Mouse (Mus musculus): ENCODE results near the gene Asphd2. TPM values are rescaled to one million over a fixed set of nuclear protein-coding genes. Genes with fewer than 3 reads are reported as not detected.

Asphd2 gene
- polyA plus RNA-seq, 1 experiment from 2014 or later: 57.3 TPM

DNA sequence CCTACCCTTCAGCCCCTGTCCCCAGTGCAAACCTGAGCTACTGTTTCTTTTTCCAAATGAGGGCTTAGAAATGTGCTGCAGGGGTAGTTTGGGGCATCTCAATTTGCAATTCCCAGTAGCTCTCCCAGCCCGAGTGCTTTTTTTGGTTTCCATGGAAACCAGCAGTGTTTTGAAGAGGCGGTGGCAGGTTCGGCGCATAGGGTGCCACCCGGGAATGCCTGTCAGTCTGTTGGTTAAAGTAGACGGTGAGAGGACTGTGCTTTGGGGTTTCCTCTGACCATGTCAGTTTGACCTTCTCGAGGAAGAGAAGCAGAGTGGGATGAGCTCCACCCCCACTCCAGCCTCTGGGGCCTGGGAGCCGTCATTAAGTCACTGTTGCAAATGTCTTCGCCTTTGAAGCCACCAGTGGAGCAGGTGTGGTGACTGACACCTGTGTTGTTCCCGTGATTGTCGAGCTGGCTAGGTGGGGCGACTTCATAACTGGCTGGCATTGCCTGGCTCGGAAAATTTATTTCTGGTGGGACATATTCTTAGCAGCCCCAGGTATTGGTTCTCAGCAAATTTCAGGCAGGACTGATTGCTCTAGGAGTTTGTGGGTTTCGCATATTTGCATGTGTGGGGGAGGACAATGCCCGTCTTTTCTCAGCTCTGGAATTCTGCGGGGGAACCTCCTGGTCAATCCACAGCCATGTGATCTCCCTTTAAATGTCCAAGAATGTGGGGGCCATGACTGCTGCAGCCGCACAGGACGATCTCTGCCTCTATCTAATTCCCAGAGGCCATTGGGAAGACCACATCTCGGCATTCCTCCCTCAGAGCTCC, 17.1 kb upstream of the Asphd2 start:
- no peak overlapping the region for H3K4me3 ChIP-seq (replicated peaks)
- H3K27ac ChIP-seq: peak overlapping the region; percentile 79
- H3K4me2 ChIP-seq: peak overlapping the region; percentile 45
- WGBS: 19% methylated on average over 19 of the region's 19 CpGs
- no peaks in the 10 kb centered on the region; the same call in 1 of the 2 replicates for H3K9me3 ChIP-seq
- 0 out of 2 replicates have a peak overlapping the region, but pooled peaks have one; percentile 12 for H3K9ac ChIP-seq
- no peaks in the 10 kb centered on the region for H3K36me3 ChIP-seq (replicated peaks)
- 0 out of 2 replicates have a peak, but pooled peaks cover 11% of the 10 kb centered on the region for H3K27me3 ChIP-seq
- H3K4me1 ChIP-seq: peaks cover 32% of the 10 kb centered on the region
- peak; percentile 76 for ATAC-seq (ENCODE audit: low FRiP score)

DNA sequence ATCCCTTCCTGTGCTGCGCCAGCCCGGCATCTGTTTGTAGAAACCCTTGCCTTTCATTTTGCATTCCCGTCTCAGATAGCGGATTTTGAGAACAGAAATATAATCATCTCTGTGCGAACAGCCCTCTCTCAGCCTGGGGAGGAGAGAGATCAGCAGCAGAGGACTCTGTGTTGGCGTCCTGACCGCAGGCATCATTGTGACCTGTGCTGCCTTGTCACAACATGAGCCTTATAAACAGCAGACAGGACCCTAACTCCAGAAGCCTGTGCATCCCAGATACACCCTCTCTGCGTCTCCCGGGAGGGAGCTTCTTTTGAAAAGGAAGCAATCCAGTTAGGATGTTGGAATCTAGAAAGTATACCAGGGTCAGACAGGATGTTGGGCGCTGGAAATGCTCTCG, 16.4 kb upstream of the Asphd2 start:
- no peak overlapping the region for H3K4me3 ChIP-seq (replicated peaks)
- WGBS: 35% methylated on average over 11 of the region's 11 CpGs
- peak; percentile 40; the same call in 1 of the 2 replicates for ATAC-seq (ENCODE audit: low FRiP score)
- 0 out of 2 replicates have a peak, but pooled peaks cover 11% of the 10 kb centered on the region for H3K27me3 ChIP-seq
- peaks cover 26% of the 10 kb centered on the region for H3K4me1 ChIP-seq
- peak overlapping the region; percentile 79 for H3K27ac ChIP-seq
- H3K9ac ChIP-seq: 0 out of 2 replicates have a peak overlapping the region, but pooled peaks have one; percentile 12
- H3K36me3 ChIP-seq (replicated peaks): no peaks in the 10 kb centered on the region
- H3K9me3 ChIP-seq: no peaks in the 10 kb centered on the region; the same call in 1 of the 2 replicates
- peak overlapping the region; percentile 45 for H3K4me2 ChIP-seq

DNA sequence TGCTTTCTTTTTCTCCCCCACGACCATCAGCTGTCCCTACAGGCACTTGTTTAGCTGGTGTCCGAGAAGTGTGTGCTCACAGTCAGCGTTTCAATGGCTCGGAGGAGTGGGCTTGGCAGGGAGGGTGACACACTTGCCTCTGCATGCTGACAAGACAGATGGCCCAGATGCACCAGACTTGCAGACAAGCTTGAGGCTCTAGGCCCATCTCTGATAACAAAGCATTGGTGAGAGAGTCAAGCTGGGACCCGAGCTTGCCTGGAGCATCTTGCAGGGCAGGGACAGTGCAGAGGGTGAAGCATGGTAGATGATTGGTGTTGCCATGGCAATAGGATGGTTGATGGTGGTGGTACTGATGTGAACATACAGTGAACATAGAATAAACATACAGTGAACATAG, 14.6 kb upstream of the Asphd2 start:
- Histone ChIP-seq H3K27me3 (0 out of 2 replicates have a peak, but pooled peaks cover 11% of the 10 kb centered on the region), H3K4me2 (no peak overlapping the region), H3K9me3 (no peaks in the 10 kb centered on the region; the same call in 1 of the 2 replicates), H3K4me1 (peaks cover 25% of the 10 kb centered on the region), H3K27ac (no peak overlapping the region), H3K36me3 (replicated peaks) (no peaks in the 10 kb centered on the region), H3K9ac (no peak overlapping the region), H3K4me3 (replicated peaks) (no peak overlapping the region)
- 74% methylated on average over 5 of the region's 5 CpGs for WGBS
- ATAC-seq (ENCODE audit: low FRiP score): no peak

DNA sequence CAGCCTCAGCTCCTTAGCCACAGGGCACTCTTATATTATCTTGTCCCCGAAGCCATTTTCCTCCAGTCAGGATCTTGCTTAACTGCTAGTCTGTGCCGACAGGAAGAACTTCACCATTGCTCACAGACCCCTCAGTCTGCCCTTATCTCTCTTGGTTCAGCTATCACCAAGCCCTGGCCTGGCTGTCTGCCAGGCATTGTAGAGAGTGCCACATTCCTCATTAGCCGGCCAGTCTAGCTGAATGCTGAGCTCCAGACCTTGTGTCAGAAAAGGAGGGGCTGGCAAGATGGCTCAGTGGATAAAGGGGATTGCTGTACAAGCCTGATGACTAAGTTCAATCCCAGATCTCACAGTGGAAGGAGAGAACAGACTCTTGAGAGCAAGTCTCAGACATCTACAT, 11.4 kb upstream of the Asphd2 start:
- no peak for ATAC-seq (ENCODE audit: low FRiP score)
- Histone ChIP-seq H3K27me3 (0 out of 2 replicates have a peak, but pooled peaks cover 10% of the 10 kb centered on the region), H3K4me3 (replicated peaks) (no peak overlapping the region), H3K27ac (no peak overlapping the region), H3K4me2 (no peak overlapping the region), H3K9me3 (no peaks in the 10 kb centered on the region), H3K4me1 (peaks cover 6% of the 10 kb centered on the region), H3K9ac (no peak overlapping the region), H3K36me3 (replicated peaks) (no peaks in the 10 kb centered on the region)
- 71% methylated on average over 3 of the region's 3 CpGs for WGBS

DNA sequence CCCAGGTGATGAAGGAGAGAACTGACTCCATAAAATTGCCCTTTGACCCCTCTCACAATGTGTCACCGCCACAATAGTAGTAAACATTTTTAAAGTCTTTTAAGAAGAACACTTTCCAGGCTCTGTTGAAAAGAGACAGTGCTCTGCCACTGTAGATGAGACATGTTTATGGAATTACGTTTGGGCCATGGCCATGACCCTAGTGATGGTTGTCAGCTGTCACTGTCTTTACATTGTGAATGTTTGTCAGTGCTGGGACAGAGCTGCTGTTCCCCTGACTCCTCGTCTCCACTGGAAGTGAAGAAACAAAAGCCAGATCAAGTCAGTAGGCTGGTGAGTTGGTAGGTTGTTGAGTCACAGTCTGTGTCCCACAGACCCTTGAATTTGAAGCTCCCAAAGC, 7.8 kb upstream of the Asphd2 start:
- no peaks in the 10 kb centered on the region for H3K9me3 ChIP-seq
- H3K4me1 ChIP-seq: no peaks in the 10 kb centered on the region
- no peak overlapping the region for H3K4me3 ChIP-seq (replicated peaks)
- H3K9ac ChIP-seq: no peak overlapping the region
- 81% methylated on average over 3 of the region's 3 CpGs for WGBS
- 0 out of 2 replicates have a peak, but pooled peaks cover 8% of the 10 kb centered on the region for H3K27me3 ChIP-seq
- no peak overlapping the region for H3K27ac ChIP-seq
- H3K4me2 ChIP-seq: no peak overlapping the region
- H3K36me3 ChIP-seq (replicated peaks): no peaks in the 10 kb centered on the region
- ATAC-seq (ENCODE audit: low FRiP score): no peak

DNA sequence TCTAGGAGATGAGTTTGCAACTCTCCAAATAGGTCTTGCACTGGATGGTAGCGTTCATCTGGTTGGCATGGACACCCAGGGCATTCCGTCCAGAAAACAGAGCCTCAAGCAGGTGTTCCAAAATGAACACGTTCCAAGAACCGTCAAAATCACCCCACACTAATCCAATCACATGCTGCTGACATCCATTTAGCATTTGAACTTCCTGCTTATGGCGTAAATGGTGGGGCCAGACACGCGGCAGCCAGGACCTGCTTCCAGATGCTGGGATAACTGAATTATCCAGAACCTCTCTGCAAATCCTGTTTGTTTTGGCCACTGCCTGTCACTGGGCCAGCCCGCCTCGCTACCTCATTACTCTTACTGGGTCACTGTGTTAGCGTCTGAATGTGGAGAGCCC, 4.6 kb upstream of the Asphd2 start:
- H3K4me1 ChIP-seq: peaks cover 15% of the 10 kb centered on the region
- H3K4me2 ChIP-seq: no peak overlapping the region
- H3K27ac ChIP-seq: no peak overlapping the region
- no peak overlapping the region for H3K4me3 ChIP-seq (replicated peaks)
- no peak overlapping the region for H3K9ac ChIP-seq
- 79% methylated on average over 10 of the region's 10 CpGs for whole genome bisulfite sequencing
- H3K9me3 ChIP-seq: no peaks in the 10 kb centered on the region
- ATAC-seq (ENCODE audit: low FRiP score): no peak
- 0 out of 2 replicates have a peak, but pooled peaks cover 3% of the 10 kb centered on the region for H3K27me3 ChIP-seq
- H3K36me3 ChIP-seq (replicated peaks): no peaks in the 10 kb centered on the region

DNA sequence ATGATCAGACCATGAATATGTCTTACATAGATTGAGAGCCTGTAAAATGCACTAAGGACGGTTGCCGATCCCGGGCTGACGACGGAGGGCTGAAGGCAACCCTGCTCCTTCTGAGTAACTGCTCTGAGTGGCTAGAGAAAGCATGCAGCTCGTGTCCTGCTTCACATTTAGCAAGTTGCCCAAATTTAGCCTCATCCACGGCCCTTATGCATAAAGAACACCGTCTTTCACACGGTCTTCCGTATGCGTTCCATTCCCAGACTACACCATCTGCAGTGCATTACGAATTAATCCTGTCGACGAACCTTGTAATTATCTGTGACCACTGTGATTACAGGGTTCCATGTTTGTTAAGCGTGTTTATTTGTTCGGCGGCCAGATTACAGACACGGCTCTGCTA, 1.4 kb upstream of the Asphd2 start:
- peak overlapping the region; percentile 93 for H3K27ac ChIP-seq

DNA sequence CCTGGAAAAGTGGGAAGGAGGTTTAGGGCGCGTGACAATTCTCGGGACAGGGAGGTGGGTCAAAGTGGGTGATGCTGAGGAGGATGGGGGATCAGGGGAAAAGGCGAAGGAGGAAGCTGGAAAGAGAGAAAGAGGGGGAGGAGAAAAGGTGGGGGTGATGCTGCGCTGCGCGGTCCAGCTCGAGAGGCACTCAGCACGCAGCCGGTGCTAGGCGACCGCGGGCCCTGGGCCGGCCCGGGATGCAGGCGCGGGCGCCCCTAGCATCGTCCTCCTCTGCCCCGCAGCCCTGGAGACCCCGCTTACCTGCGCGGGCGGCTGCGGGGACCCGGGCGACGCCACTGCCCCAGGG, 277 bp downstream of the Asphd2 start:
- Histone ChIP-seq H3K9ac (peak overlapping the region; percentile 74), H3K4me1 (peaks cover 43% of the 10 kb centered on the region), H3K9me3 (no peaks in the 10 kb centered on the region), H3K27ac (peak overlapping the region; percentile 93), H3K27me3 (no peaks in the 10 kb centered on the region; the same call in 1 of the 2 replicates), H3K4me3 (replicated peaks) (peak overlapping the region; percentile 73), H3K36me3 (replicated peaks) (peaks cover 14% of the 10 kb centered on the region), H3K4me2 (peak overlapping the region; percentile 78)
- WGBS: 0% methylated on average over 26 of the region's 28 CpGs
- ATAC-seq (ENCODE audit: low FRiP score): peak; percentile 82

More for the DNA sequence above, 1.4 kb upstream of the Asphd2 start:
- ATAC-seq (ENCODE audit: low FRiP score): no peak
- H3K4me3 ChIP-seq (replicated peaks): no peak overlapping the region
- H3K4me2 ChIP-seq: no peak overlapping the region
- WGBS: 73% methylated on average over 18 of the region's 18 CpGs
- H3K36me3 ChIP-seq (replicated peaks): peaks cover 8% of the 10 kb centered on the region
- no peaks in the 10 kb centered on the region; the same call in 1 of the 2 replicates for H3K27me3 ChIP-seq
- H3K9ac ChIP-seq: no peak overlapping the region
- H3K4me1 ChIP-seq: peaks cover 40% of the 10 kb centered on the region
- no peaks in the 10 kb centered on the region for H3K9me3 ChIP-seq

DNA sequence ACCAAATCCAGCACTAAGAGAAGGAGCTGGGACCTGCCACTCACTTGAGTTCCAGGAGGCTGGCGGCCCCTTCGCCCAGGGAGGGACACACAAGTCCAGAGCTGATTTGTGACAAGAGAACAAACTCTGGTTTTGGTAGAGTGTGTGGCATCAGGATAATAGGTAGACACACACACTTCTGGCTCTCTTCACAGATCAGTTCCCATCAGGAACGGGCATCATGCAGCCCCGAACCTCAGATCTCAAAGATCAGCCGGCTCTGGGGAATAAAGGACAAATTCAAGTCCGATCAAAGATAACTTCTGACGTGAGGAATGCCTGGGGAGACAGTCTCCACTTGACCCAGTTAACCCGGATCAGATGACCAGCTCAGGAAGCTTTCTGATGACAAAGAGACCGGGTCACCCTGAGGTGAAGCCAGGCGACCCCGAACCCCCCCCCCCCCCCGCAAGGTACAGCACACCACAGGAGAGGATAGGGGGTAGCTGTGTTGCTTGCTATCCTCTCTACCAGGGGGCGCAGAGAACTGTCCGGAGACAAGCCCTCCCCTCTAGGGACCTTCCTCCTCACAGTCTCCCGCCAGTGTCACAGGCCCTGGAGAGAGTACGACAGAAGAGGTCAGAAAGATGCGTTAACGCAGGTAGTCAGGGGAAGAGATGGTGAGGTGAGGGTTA, 788 bp downstream of the Asphd2 start:
- no peaks in the 10 kb centered on the region; the same call in 1 of the 2 replicates for H3K27me3 ChIP-seq
- no peak overlapping the region for H3K27ac ChIP-seq

DNA sequence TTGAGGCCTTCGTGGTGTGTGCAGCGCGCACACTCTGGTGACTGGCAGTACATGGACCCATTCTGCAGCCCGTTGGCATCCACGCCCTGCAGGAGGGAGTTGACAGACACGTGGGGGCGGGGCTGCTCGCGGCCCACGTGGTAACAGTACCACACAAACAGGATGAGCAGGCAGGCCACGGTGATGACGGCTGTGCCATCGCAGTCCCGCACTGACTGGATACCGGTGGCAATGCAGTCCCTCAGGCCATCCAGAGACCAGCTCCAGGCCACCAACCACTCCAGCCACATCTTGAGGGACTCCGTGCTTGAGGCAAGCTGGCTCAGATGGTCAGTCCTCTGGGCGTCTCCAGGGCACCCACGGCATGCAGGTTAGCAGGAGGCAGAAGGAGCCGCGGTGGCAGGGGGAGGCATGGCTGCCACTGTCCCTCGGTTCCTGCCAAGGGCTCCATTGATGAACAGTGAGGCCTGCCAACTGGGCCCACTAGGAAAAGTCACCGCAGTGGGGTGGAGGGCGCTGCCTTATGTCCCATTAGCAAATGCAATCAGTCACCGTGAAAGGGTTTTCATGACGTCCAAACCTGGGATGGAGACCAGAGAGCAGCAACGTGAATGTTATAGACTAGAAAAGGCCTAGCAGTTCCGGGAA, 2.9 kb downstream of the Asphd2 start:
- Histone ChIP-seq H3K27ac (no peak overlapping the region), H3K36me3 (replicated peaks) (peaks cover 27% of the 10 kb centered on the region), H3K27me3 (no peaks in the 10 kb centered on the region; the same call in 1 of the 2 replicates), H3K9me3 (no peaks in the 10 kb centered on the region), H3K4me3 (replicated peaks) (no peak overlapping the region), H3K4me2 (no peak overlapping the region), H3K4me1 (peaks cover 43% of the 10 kb centered on the region), H3K9ac (no peak overlapping the region)
- WGBS: 76% methylated on average over 27 of the region's 27 CpGs
- ATAC-seq (ENCODE audit: low FRiP score): no peak

More for the DNA sequence above, 788 bp downstream of the Asphd2 start:
- Histone ChIP-seq H3K9me3 (no peaks in the 10 kb centered on the region), H3K9ac (peak overlapping the region; percentile 74), H3K4me3 (replicated peaks) (peak overlapping the region; percentile 73), H3K36me3 (replicated peaks) (peaks cover 14% of the 10 kb centered on the region), H3K4me1 (peaks cover 43% of the 10 kb centered on the region), H3K4me2 (peak overlapping the region; percentile 78)
- ATAC-seq (ENCODE audit: low FRiP score): peak; percentile 36
- 10% methylated on average over 17 of the region's 18 CpGs for WGBS

DNA sequence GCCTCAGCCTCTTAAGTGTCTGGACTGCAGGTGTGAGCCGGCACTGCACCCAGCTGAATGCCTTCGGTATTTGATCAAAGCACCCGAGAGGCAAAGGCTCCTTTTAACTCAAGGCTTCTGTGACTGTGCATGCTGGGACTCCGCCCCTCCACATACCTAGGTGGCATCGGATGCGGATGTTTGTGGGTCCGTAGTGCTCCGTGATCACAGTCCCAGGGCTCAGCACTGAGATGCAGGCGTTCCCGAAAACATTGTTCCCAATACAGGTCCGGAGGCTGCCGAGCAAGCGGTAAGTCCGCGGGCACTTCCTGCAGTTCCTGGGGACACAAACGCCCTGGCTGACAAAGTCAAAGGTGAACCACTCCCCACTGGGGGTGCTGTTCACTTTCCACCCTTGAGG, 3.7 kb downstream of the Asphd2 start:
- no peak overlapping the region for H3K4me3 ChIP-seq (replicated peaks)
- no peaks in the 10 kb centered on the region for H3K9me3 ChIP-seq
- H3K4me1 ChIP-seq: peaks cover 41% of the 10 kb centered on the region
- 68% methylated on average over 16 of the region's 16 CpGs for WGBS
- H3K4me2 ChIP-seq: no peak overlapping the region
- no peaks in the 10 kb centered on the region; the same call in 1 of the 2 replicates for H3K27me3 ChIP-seq
- ATAC-seq (ENCODE audit: low FRiP score): no peak
- H3K27ac ChIP-seq: no peak overlapping the region
- no peak overlapping the region for H3K9ac ChIP-seq
- H3K36me3 ChIP-seq (replicated peaks): peaks cover 35% of the 10 kb centered on the region

DNA sequence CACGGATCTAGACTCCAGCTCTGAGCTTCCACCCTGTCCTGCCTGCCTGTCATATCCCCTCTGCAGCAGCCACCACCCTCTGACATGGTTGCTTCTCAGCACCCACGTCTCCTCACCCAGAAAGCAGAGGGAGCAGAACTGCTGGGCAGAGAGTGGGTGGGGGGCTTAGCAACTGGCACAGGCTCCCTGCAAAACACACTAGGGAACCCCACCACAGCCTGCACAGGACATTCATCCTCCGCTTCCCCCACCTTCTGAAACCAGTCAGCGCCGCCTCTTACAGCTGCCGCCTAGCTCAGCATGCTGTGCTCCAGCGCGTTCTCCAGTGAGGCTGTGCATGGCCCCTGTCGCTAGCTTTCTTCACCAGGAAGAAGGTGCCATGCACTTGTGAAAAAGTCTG, 5.3 kb downstream of the Asphd2 start:
- Histone ChIP-seq H3K27me3 (no peaks in the 10 kb centered on the region; the same call in 1 of the 2 replicates), H3K4me3 (replicated peaks) (no peak overlapping the region), H3K27ac (no peak overlapping the region), H3K9me3 (no peaks in the 10 kb centered on the region), H3K9ac (no peak overlapping the region), H3K4me1 (peaks cover 29% of the 10 kb centered on the region), H3K4me2 (no peak overlapping the region), H3K36me3 (replicated peaks) (peaks cover 48% of the 10 kb centered on the region)
- ATAC-seq (ENCODE audit: low FRiP score): no peak
- WGBS: 85% methylated on average over 9 of the region's 9 CpGs

All from forebrain, embryonic 12.5 days (tissue).